Mouse (Mus musculus) kidney, embryonic 15.5 days (tissue): ENCODE data around the gene Fbxl22. TPM values are rescaled to one million over a fixed set of nuclear protein-coding genes. Genes with fewer than 3 reads are reported as not detected.
A peak's percentile ranks its signal among the peaks of the same experiment; 100 is the strongest.

Source experiments
- ATAC-seq: fragments of 200-750 bp; cut with Nextera tagmentation; replicated peaks from 2 replicates; pipeline ENCODE4 v1.8.0; 2017; ENCODE audit warnings: moderate TSS enrichment; ENCODE audit not compliant: low FRiP score
- H3K27ac ChIP-seq: fragments of 300-500 bp; sonication (generic); 2 replicates; pipeline ENCODE4 v1.5.1; 2015; ENCODE audit warnings: mild to moderate bottlenecking, inconsistent platforms
- H3K27me3 ChIP-seq: fragments of 300-500 bp; sonication (generic); 2 replicates; pipeline ENCODE4 v1.6.1; 2015; ENCODE audit warnings: inconsistent platforms
- H3K36me3 ChIP-seq: fragments of 300-500 bp; sonication (generic); 2 replicates; pipeline ENCODE4 v1.6.1; 2015; ENCODE audit warnings: inconsistent platforms
- H3K4me1 ChIP-seq: fragments of 300-500 bp; sonication (generic); 2 replicates; pipeline ENCODE4 v1.6.1; 2015; ENCODE audit warnings: inconsistent platforms
- H3K4me2 ChIP-seq: fragments of 300-500 bp; sonication (generic); 2 replicates; pipeline ENCODE4 v1.6.1; 2015; ENCODE audit warnings: moderate library complexity, mild to moderate bottlenecking, inconsistent platforms
- H3K4me3 ChIP-seq: fragments of 300-500 bp; sonication (generic); replicated peaks from 2 replicates; pipeline ENCODE4 v1.5.1; 2015; ENCODE audit warnings: mild to moderate bottlenecking, inconsistent platforms
- H3K9ac ChIP-seq: fragments of 300-500 bp; sonication (generic); 2 replicates; pipeline ENCODE4 v1.6.1; 2015; ENCODE audit warnings: mild to moderate bottlenecking, inconsistent platforms
- H3K9me3 ChIP-seq: fragments of 300-500 bp; sonication (generic); replicated peaks from 2 replicates; pipeline ENCODE4 v1.6.1; 2016; ENCODE audit warnings: inconsistent platforms
- WGBS: fragments of 180-500 bp; shearing (Covaris S2); methylation state at CpG from one replicate; pipeline ENCODE4 v1.1.7; 2015; ENCODE audit warnings: mixed read lengths; 5-methylcytosine and 5-hydroxymethylcytosine counted together
- polyA plus RNA-seq: library from polyadenylated mRNA; unstranded; fragments of >200 nt; fragmentation: Nextera tagmentation; extraction: Ambion mirVana; gene quantifications from 2 replicates; pipeline ENCODE4 v1.2.1, GENCODE M21; 2015

The Fbxl22 gene
- polyA plus RNA-seq, 1 experiment from 2014 or later = 7.6 TPM

DNA sequence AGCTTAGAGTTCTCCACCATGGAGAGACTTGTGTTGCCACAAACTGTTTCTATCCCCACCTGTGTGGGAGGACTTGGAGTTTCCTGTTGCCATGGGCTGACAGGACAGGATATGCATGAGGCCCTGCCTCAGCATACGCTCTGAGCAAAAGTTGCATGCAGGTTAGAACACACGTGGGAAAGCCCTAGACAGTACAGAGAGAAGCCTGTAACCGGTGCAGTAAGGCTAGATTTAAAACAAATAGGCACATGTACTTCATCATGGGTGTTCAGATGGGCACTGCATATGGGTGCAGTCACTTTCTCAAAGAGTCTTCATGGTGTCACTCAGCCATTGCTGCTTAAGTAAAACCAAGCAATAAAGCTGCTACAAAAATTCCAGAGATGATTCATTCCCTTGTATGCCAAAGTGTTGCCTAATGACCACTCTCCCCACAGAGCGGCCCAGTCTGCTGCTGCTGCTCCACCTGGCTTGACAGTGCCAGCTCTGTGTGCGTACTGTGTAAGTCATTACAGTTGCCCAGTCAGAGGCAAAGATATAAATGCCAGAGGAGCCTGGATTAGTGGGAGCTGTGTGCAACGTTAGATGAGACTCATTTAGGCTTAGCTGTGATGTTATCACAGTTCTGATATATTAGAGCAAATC lies 2.0 kb upstream of the Fbxl22 start:
- H3K27me3 ChIP-seq = no peaks in the 10 kb centered on the region
- ATAC-seq = no peak
- WGBS = 86% methylated on average over 6 of the region's 6 CpGs
- peaks cover 65% of the 10 kb centered on the region for H3K36me3 ChIP-seq
- H3K27ac ChIP-seq = no peak overlapping the region
- H3K4me3 ChIP-seq = no peak overlapping the region
- H3K9me3 ChIP-seq = no peaks in the 10 kb centered on the region
- peaks cover 21% of the 10 kb centered on the region for H3K4me1 ChIP-seq
- no peak overlapping the region for H3K4me2 ChIP-seq
- no peak overlapping the region for H3K9ac ChIP-seq

DNA sequence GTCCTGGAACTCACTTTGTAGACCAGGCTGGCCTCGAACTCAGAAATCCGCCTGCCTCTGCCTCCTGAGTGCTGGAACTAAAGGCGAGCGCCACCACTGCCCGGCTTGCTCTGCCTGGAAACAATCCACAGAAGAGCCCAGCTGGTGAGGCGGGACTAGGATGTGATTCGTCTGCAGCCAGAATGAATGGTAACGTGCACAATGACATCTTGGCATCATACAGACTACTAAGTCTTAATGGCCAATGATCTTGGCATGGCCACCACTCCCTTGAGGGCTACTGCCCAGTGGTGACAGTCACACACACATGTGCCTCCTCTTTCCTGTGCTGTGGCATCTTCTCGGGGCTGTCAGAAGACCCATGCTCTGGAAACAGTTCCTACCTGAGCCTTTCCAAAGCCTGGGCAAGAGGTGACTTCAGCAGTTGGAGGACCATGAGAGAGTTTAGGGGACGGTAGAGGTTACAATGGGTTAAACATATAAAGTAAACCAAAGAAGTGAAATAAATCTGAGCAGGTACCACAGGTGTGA lies 1.4 kb upstream of the Fbxl22 start:
- H3K4me1 ChIP-seq = peaks cover 25% of the 10 kb centered on the region
- no peaks in the 10 kb centered on the region for H3K9me3 ChIP-seq
- H3K9ac ChIP-seq = no peak overlapping the region
- H3K27ac ChIP-seq = no peak overlapping the region
- WGBS = 92% methylated on average over 10 of the region's 10 CpGs
- no peak overlapping the region for H3K4me2 ChIP-seq
- no peaks in the 10 kb centered on the region for H3K27me3 ChIP-seq
- no peak overlapping the region for H3K4me3 ChIP-seq
- peaks cover 61% of the 10 kb centered on the region for H3K36me3 ChIP-seq
- no peak for ATAC-seq

DNA sequence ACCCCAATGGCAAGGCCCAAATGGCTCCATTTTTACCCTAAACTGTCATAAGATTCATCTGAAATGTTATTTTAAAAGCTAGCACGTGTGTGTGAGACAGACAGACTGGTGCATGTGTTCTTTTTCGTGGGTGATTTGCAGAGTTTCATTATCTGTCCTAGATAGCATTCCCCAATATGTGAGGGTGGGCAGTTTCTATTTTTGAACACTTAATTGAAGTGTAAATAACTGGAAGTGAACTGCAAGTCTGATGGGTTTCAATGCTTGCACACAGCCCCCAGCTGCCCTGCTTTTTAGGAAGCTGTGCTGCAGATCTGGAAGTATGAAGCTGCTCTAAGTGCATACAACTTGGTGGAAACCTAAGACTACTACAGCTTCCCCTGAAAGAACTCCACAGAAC lies 722 bp upstream of the Fbxl22 start:
- Histone ChIP-seq H3K27me3 (no peaks in the 10 kb centered on the region), H3K4me1 (peaks cover 31% of the 10 kb centered on the region), H3K4me3 (no peak overlapping the region), H3K4me2 (no peak overlapping the region), H3K27ac (0 out of 2 replicates have a peak overlapping the region, but pooled peaks have one; percentile 100), H3K36me3 (peaks cover 54% of the 10 kb centered on the region), H3K9me3 (no peaks in the 10 kb centered on the region), H3K9ac (no peak overlapping the region)
- no peak for ATAC-seq
- WGBS = 74% methylated on average over 2 of the region's 2 CpGs

DNA sequence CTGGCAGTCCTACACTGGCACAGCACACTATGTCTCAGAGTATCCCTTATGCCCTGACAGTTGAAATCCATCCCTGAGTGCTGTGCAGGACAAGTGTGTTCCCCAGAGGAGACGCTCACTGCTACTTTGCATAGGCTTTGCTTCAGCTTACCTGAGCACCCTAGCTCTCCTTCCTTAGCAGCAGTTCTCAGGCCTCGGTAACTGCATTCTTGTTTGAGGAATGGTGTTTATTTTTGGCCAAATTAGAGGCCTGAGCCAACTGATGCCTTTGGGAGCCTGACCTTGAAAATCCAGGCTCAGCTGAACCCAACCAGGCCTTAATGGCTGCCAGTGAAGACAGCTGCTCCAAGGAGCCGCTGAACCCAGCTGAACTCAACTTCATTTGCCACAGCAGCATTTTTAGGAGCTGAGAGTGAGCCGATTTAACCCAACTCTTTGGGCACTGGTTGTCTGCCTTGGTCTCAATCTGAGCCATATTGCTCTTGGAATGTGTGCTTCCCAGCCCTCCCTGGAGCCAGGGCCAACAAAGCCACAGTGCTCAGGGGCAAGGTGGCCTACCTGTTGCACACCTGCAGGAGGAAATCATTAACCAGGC lies 635 bp downstream of the Fbxl22 start:
- no peak overlapping the region for H3K4me2 ChIP-seq

DNA sequence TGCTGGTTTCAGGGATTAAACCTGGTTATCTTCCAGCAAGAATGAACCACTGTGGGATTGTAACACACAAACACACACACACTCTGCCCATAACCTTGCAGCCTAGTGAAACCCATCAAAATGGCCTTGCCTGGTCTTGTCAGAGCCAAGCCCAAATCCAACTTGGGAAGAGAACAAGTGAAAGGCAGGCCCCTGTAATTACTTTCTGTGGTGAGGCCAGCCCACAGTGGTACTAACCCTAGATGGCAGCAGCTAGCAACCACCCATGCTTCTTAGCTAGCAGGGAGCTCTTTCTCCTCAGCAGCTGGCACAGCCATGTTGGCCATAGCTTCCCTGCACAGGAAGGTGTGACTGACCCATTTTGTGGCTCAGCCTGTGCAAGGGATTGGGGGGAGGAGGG lies 1.2 kb downstream of the Fbxl22 start:
- Histone ChIP-seq H3K4me1 (peaks cover 31% of the 10 kb centered on the region), H3K4me2 (peak overlapping the region; percentile 96; the same call in 1 of the 2 replicates), H3K27ac (peak overlapping the region; percentile 100), H3K27me3 (no peaks in the 10 kb centered on the region), H3K4me3 (peak overlapping the region; percentile 72; the same call in 1 of the 2 replicates), H3K9me3 (no peaks in the 10 kb centered on the region), H3K9ac (no peak overlapping the region), H3K36me3 (peaks cover 51% of the 10 kb centered on the region)
- ATAC-seq = no peak

More for the DNA sequence above, 635 bp downstream of the Fbxl22 start:
- peaks cover 31% of the 10 kb centered on the region for H3K4me1 ChIP-seq
- peaks cover 51% of the 10 kb centered on the region for H3K36me3 ChIP-seq
- WGBS = 78% methylated on average over 4 of the region's 4 CpGs
- ATAC-seq = no peak
- no peaks in the 10 kb centered on the region for H3K27me3 ChIP-seq
- peak overlapping the region; percentile 100 for H3K27ac ChIP-seq
- no peak overlapping the region for H3K4me3 ChIP-seq
- H3K9ac ChIP-seq = no peak overlapping the region
- no peaks in the 10 kb centered on the region for H3K9me3 ChIP-seq

DNA sequence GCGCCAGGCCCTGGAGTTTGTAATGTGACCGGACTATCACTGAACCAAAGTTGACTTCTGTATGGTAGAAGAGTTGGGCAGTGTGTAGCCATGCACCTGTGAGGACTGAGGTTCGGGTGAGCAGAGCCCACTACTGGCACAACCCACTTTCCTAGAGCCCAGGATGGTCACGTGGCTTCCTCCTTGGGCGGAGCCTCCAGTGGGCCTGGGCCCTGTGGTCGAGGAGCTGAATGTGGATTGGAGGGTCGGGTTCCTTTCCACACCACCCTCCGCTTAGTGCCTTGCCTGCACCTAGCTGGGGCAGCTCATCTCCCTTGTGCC lies 2.1 kb downstream of the Fbxl22 start:
- H3K9ac ChIP-seq = peak overlapping the region; percentile 68
- no peaks in the 10 kb centered on the region for H3K27me3 ChIP-seq
- peak overlapping the region; percentile 72 for H3K4me3 ChIP-seq
- peak overlapping the region; percentile 96 for H3K4me2 ChIP-seq
- ATAC-seq = peak; percentile 87
- peaks cover 31% of the 10 kb centered on the region for H3K4me1 ChIP-seq
- no peaks in the 10 kb centered on the region for H3K9me3 ChIP-seq
- H3K27ac ChIP-seq = peak overlapping the region; percentile 100
- WGBS = under 1% methylated on average over 8 of the region's 8 CpGs
- H3K36me3 ChIP-seq = peaks cover 51% of the 10 kb centered on the region

DNA sequence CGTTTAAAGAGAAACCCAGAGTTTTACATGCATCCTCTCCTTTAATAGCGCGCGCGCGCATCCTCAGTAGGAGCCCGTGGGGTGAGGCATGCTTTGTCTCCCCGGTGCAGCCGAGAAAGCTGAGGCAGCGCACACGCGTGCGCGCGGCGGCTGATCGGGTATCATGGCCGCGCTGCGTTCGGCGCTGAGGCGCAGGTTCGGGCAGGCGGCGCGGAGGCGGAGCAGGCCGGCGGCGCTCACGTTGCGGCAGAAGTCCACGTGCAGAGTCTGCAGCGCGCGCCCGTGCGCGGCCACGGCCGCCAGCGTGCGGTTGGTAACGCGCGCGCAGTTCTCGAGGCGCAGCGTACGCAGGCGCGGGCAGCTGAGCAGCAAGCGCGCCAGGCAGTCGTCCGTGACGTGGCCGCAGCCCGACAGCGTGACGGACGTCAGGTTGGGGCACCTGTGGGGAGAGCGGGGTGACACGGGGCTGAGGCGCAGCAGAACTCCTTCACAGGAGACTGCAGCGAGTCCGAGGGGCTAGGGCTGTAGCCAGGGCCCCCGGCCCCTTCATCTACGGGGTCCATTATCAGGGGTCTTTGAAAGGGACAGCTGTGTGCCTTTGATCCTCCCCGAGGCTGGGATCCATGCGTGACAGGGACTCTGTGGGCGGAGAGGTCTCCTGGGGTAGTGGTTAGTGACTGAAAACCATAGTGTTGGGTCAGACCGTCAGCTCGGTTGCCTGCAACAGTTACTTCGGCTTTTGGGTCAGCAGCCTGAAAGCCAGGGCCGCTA lies 2.6 kb downstream of the Fbxl22 start:
- Histone ChIP-seq H3K4me3 (peak overlapping the region; percentile 72), H3K27ac (peak overlapping the region; percentile 100), H3K9me3 (no peaks in the 10 kb centered on the region), H3K4me2 (peak overlapping the region; percentile 96), H3K36me3 (peaks cover 51% of the 10 kb centered on the region), H3K27me3 (no peaks in the 10 kb centered on the region), H3K9ac (peak overlapping the region; percentile 68), H3K4me1 (peaks cover 31% of the 10 kb centered on the region)
- peak; percentile 88 for ATAC-seq
- under 1% methylated on average over 78 of the region's 78 CpGs for WGBS

DNA sequence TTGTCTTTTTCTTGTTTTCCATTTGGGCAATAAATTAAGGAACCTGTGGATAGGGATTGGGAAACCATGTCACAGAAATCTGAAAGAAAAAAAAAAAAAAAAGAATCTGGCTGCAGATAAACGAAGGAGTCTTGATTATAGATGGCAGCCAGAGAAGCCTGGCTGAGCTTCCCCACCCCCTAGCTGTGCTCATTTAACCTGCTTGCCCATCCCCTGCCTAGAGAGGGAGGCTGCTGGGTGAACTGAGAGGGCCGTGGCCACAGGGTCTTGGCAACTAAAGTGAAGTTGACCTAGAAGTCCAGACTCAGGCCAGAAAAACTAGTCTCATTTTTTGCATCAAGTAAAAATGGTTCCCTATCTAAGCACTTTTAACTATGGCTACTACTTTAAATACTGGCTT lies 3.4 kb downstream of the Fbxl22 start:
- Histone ChIP-seq H3K27ac (peak overlapping the region; percentile 100), H3K27me3 (no peaks in the 10 kb centered on the region), H3K4me1 (peaks cover 31% of the 10 kb centered on the region), H3K4me2 (peak overlapping the region; percentile 96), H3K9me3 (no peaks in the 10 kb centered on the region), H3K36me3 (peaks cover 48% of the 10 kb centered on the region), H3K4me3 (peak overlapping the region; percentile 72), H3K9ac (peak overlapping the region; percentile 68)
- ATAC-seq = no peak
- 0% methylated on average over 2 of the region's 2 CpGs for WGBS

DNA sequence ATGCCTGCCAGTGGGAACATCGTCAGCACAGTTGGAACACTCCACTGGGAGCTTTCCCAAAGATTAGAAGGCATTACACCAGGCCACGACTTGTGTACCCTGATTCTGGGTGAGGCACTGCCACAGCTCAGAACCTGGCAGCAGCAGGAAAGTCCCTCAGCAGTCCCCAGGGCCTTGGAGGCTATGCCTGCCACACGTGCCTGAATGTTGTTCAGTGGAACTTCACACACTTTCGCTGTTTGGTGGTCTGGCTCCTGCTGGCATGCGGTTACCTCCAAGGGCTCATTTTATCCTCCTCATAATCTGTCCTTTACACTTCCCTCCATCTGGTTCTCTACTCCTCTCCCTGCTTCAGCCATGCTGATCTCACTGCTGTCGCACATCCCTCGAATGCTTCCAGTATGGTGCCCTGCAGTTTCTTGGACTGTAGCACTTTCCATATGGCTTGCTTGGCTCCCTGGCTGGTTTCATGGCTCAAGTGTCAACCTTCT lies 4.0 kb downstream of the Fbxl22 start:
- Histone ChIP-seq H3K36me3 (peaks cover 48% of the 10 kb centered on the region), H3K9ac (0 out of 2 replicates have a peak overlapping the region, but pooled peaks have one; percentile 68), H3K27ac (peak overlapping the region; percentile 100; the same call in 1 of the 2 replicates), H3K4me1 (peaks cover 33% of the 10 kb centered on the region), H3K27me3 (no peaks in the 10 kb centered on the region), H3K4me3 (peak overlapping the region; percentile 72), H3K4me2 (peak overlapping the region; percentile 96; the same call in 1 of the 2 replicates), H3K9me3 (no peaks in the 10 kb centered on the region)
- 77% methylated on average over 7 of the region's 7 CpGs for WGBS
- ATAC-seq = no peak

DNA sequence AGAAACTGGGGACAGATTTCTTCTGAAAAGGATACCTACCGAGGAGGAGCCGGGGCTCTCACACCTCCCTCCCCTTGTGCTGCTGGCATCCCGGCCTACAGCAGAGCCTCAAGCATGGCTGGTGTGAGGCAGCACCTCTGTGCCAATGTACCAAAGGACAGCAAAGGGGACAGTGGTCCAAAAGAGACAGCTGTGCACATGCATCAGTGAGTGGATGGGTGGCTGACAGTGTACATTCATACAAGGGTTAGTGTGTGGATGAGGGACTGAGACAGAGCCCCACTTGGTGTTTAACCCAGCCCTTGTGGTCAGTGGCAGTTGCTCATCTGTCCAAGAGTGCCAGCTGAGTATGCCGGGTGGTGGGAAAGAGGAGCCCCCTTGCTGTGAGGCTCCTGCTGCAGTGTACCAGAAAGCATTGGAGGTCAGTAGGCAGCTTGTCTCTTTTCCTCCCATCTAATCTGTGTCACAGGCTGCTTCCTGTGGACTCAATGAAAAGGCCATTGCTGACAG lies 5.4 kb downstream of the Fbxl22 start:
- Histone ChIP-seq H3K27me3 (no peaks in the 10 kb centered on the region), H3K4me1 (peaks cover 28% of the 10 kb centered on the region), H3K36me3 (peaks cover 57% of the 10 kb centered on the region), H3K9ac (no peak overlapping the region), H3K4me3 (no peak overlapping the region), H3K27ac (no peak overlapping the region), H3K4me2 (no peak overlapping the region), H3K9me3 (no peaks in the 10 kb centered on the region)
- no peak for ATAC-seq
- WGBS = 81% methylated on average over 4 of the region's 4 CpGs

DNA sequence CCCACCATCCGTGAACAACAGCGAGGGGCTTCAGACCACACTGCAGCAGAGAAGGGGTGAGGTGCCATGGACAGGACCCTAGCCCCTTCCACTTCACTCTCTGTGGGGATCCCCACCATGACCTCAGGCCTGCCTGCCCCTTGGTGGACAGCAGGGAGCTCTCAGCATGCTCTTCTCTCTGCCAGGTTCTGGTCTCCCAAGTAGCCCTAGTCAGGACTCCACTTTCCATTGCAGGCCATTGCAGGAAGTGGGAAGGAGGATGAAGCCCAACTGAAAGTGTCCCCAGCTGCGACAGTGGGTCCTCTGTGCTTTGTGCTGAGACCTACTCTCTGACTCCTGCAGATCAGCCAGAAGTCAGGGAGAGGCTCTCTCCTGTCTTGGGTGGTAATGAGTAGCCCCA lies 6.7 kb downstream of the Fbxl22 start:
- Histone ChIP-seq H3K27ac (no peak overlapping the region), H3K27me3 (no peaks in the 10 kb centered on the region), H3K36me3 (peaks cover 58% of the 10 kb centered on the region)

DNA sequence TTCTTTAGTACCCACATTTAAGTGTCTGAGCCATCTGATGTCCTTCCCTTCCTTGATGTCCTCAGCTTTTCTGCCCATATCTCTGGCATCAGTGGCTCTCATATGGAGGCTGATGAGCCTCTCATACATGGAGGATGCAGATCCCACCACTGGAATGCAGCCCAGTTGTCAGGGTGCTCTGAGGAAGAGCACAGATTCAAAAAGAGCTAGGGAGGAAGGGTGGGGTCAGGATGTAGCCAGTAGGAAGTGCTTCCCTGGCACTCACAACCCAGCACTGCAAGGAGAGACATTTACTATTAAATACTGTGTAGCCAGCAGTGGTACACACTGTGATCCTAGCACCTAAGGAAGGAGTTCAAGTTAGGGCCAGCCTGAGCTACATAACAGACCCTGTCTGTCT lies 8.0 kb downstream of the Fbxl22 start:
- Histone ChIP-seq H3K9ac (no peak overlapping the region), H3K4me3 (no peak overlapping the region), H3K27me3 (no peaks in the 10 kb centered on the region), H3K4me2 (no peak overlapping the region), H3K36me3 (peaks cover 71% of the 10 kb centered on the region), H3K4me1 (peaks cover 13% of the 10 kb centered on the region), H3K27ac (no peak overlapping the region), H3K9me3 (no peaks in the 10 kb centered on the region)
- ATAC-seq = no peak

More for the DNA sequence above, 6.7 kb downstream of the Fbxl22 start:
- Histone ChIP-seq H3K4me3 (no peak overlapping the region), H3K4me1 (peaks cover 16% of the 10 kb centered on the region), H3K9ac (no peak overlapping the region), H3K4me2 (no peak overlapping the region), H3K9me3 (no peaks in the 10 kb centered on the region)
- WGBS = 79% methylated on average over 3 of the region's 3 CpGs
- ATAC-seq = no peak
